Mouse (Mus musculus): ENCODE data around the gene Aamp. TPM values are rescaled to one million over a fixed set of nuclear protein-coding genes. Genes with fewer than 3 reads are reported as not detected.

The Aamp gene
- polyA plus RNA-seq, 1 experiment from 2014 or later: 258 TPM

DNA sequence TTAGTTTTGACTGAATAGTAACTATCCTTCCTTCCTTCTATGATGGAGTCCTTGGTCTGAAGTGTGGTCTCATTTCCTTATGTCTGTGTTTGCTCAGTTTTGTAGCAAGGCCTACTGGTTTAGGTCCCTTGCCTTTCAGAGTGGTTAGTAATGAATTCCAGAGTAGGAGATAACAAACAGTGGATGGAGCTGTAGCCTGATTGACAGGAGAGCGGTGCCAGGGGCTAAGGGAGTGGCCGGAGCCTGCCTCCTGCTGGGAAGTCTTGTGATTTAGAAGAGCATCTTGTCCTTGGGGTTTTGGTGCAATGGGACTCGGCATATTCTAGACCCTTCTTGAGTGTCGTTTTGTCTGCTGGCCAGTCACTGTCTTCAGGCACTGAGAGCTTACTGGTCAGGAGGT lies 27.8 kb downstream of the Aamp start:
- H3K9ac ChIP-seq (ENCODE audit: low read depth, low read length): no peak overlapping the region
- peaks cover 82% of the 10 kb centered on the region for H3K36me3 ChIP-seq (ENCODE audit: control insufficient read depth, insufficient read depth, low read length)
- H3K27ac ChIP-seq (ENCODE audit: low read depth, low read length): no peak overlapping the region
- no peak overlapping the region for H3K4me3 ChIP-seq (ENCODE audit: low read length)
- H3K27me3 ChIP-seq (ENCODE audit: control insufficient read depth, insufficient read depth, low read length): no peaks in the 10 kb centered on the region
- WGBS: 82% methylated on average over 4 of the region's 4 CpGs
- no peaks in the 10 kb centered on the region for H3K9me3 ChIP-seq (ENCODE audit: control insufficient read depth, low read length)
- H3K4me2 ChIP-seq (replicated peaks; ENCODE audit: low read depth, low read length): no peak overlapping the region
- no peaks in the 10 kb centered on the region for H3K4me1 ChIP-seq (ENCODE audit: control insufficient read depth, insufficient read depth, low read length)
- ATAC-seq (ENCODE audit: low FRiP score, low TSS enrichment): no peak

DNA sequence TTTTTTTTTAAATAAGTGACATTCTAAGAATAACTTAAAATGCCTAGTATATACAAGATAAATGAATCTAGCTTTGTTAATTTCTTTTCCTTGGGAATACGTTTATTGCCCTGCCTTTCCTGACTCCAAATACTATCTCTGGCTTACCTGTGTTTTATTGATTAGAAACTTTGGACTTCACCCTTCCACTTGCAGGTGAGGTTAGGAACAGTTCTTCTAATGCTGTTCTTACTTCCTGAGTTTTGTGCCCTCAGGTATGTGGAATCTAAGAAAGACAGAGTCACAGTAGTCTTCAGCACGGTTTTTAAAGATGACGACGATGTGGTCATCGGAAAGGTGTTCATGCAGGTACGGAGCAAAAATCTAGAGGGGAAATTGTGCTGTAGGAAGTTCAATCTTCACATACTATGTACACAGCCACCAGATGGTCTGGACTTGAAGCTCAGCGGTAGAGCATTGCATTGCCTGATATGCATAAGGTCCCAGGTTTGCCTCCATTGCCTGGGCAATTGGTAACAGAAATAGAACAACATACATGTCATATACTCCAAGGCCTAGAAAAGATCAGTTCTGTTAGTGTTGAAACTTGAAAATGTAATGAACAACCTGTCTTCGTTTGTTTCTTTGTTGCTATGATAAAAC lies 28.7 kb downstream of the Aamp start:
- Histone ChIP-seq H3K4me1 (ENCODE audit: control insufficient read depth, insufficient read depth, low read length) (no peaks in the 10 kb centered on the region), H3K4me3 (ENCODE audit: low read length) (no peak overlapping the region), H3K4me2 (replicated peaks; ENCODE audit: low read depth, low read length) (no peak overlapping the region), H3K27ac (ENCODE audit: low read depth, low read length) (no peak overlapping the region), H3K9ac (ENCODE audit: low read depth, low read length) (no peak overlapping the region), H3K36me3 (ENCODE audit: control insufficient read depth, insufficient read depth, low read length) (peaks cover 83% of the 10 kb centered on the region), H3K27me3 (ENCODE audit: control insufficient read depth, insufficient read depth, low read length) (no peaks in the 10 kb centered on the region), H3K9me3 (ENCODE audit: control insufficient read depth, low read length) (no peaks in the 10 kb centered on the region)
- ATAC-seq (ENCODE audit: low FRiP score, low TSS enrichment): no peak
- WGBS: 96% methylated on average over 8 of the region's 8 CpGs

GRCm38 (mm10) chr1:74250096-74250495 lies 34.4 kb downstream of the Aamp start:
- H3K4me2 ChIP-seq (replicated peaks; ENCODE audit: low read depth, low read length): no peak overlapping the region
- H3K4me1 ChIP-seq (ENCODE audit: control insufficient read depth, insufficient read depth, low read length): peaks cover 3% of the 10 kb centered on the region; the same call in 1 of the 2 replicates
- no peaks in the 10 kb centered on the region for H3K27me3 ChIP-seq (ENCODE audit: control insufficient read depth, insufficient read depth, low read length)
- no peaks in the 10 kb centered on the region for H3K9me3 ChIP-seq (ENCODE audit: control insufficient read depth, low read length)
- H3K4me3 ChIP-seq (ENCODE audit: low read length): no peak overlapping the region
- H3K36me3 ChIP-seq (ENCODE audit: control insufficient read depth, insufficient read depth, low read length): peaks cover 61% of the 10 kb centered on the region
- H3K27ac ChIP-seq (ENCODE audit: low read depth, low read length): peak overlapping the region; percentile 74; the same call in 1 of the 2 replicates
- no peak for ATAC-seq (ENCODE audit: low FRiP score, low TSS enrichment)
- H3K9ac ChIP-seq (ENCODE audit: low read depth, low read length): no peak overlapping the region
- 89% methylated on average over 4 of the region's 4 CpGs for WGBS

- Histone ChIP-seq H3K27me3 (ENCODE audit: control insufficient read depth, insufficient read depth, low read length) (no peaks in the 10 kb centered on the region), H3K9me3 (ENCODE audit: control insufficient read depth, low read length) (no peaks in the 10 kb centered on the region), H3K4me2 (replicated peaks; ENCODE audit: low read depth, low read length) (no peak overlapping the region), H3K4me3 (ENCODE audit: low read length) (no peak overlapping the region), H3K36me3 (ENCODE audit: control insufficient read depth, insufficient read depth, low read length) (peaks cover 56% of the 10 kb centered on the region), H3K9ac (ENCODE audit: low read depth, low read length) (no peak overlapping the region), H3K4me1 (ENCODE audit: control insufficient read depth, insufficient read depth, low read length) (peaks cover 3% of the 10 kb centered on the region; the same call in 1 of the 2 replicates), H3K27ac (ENCODE audit: low read depth, low read length) (peak overlapping the region; percentile 74)
- WGBS: 49% methylated on average over 5 of the region's 5 CpGs
- ATAC-seq (ENCODE audit: low FRiP score, low TSS enrichment): peak; percentile 69; the same call in 1 of the 2 replicates
Observed at GRCm38 (mm10) chr1:74249331-74249980, 35.1 kb downstream of the Aamp start.

DNA sequence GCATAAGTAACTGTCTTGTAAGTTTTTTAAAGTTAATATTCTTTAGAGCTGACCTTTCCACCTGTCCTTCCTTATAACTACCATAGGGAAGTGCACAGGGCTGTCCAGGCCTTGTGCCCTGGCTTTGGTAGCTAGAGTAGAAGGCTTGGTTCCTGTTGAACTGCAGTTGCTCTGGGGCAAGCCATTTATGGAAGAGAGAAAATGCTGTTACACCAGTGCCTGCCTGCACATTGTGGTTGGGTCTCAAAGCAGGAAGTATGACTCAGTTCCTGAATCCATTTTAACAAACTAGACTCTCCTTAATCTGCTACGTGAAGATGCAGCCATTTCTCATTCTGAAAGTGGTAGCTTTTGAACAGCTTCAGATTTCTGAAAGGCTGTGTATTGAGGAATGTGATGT lies 35.7 kb downstream of the Aamp start:
- WGBS: 53% methylated on average over 1 of the region's 1 CpGs
- Histone ChIP-seq H3K9me3 (ENCODE audit: control insufficient read depth, low read length) (no peaks in the 10 kb centered on the region), H3K4me3 (ENCODE audit: low read length) (no peak overlapping the region), H3K27ac (ENCODE audit: low read depth, low read length) (peak overlapping the region; percentile 74), H3K4me2 (replicated peaks; ENCODE audit: low read depth, low read length) (no peak overlapping the region), H3K4me1 (ENCODE audit: control insufficient read depth, insufficient read depth, low read length) (peaks cover 3% of the 10 kb centered on the region; the same call in 1 of the 2 replicates), H3K27me3 (ENCODE audit: control insufficient read depth, insufficient read depth, low read length) (no peaks in the 10 kb centered on the region), H3K36me3 (ENCODE audit: control insufficient read depth, insufficient read depth, low read length) (peaks cover 49% of the 10 kb centered on the region), H3K9ac (ENCODE audit: low read depth, low read length) (no peak overlapping the region)
- peak; percentile 32; the same call in 1 of the 2 replicates for ATAC-seq (ENCODE audit: low FRiP score, low TSS enrichment)

GRCm38 (mm10) chr1:74245525-74245924 lies 39.0 kb downstream of the Aamp start:
- 69% methylated on average over 2 of the region's 2 CpGs for WGBS
- no peak overlapping the region for H3K4me3 ChIP-seq (ENCODE audit: low read length)
- H3K27ac ChIP-seq (ENCODE audit: low read depth, low read length): no peak overlapping the region
- H3K9me3 ChIP-seq (ENCODE audit: control insufficient read depth, low read length): no peaks in the 10 kb centered on the region
- H3K4me1 ChIP-seq (ENCODE audit: control insufficient read depth, insufficient read depth, low read length): peaks cover 6% of the 10 kb centered on the region
- no peak overlapping the region for H3K4me2 ChIP-seq (replicated peaks; ENCODE audit: low read depth, low read length)
- H3K27me3 ChIP-seq (ENCODE audit: control insufficient read depth, insufficient read depth, low read length): no peaks in the 10 kb centered on the region
- ATAC-seq (ENCODE audit: low FRiP score, low TSS enrichment): no peak
- no peak overlapping the region for H3K9ac ChIP-seq (ENCODE audit: low read depth, low read length)
- H3K36me3 ChIP-seq (ENCODE audit: control insufficient read depth, insufficient read depth, low read length): peaks cover 19% of the 10 kb centered on the region; the same call in 1 of the 2 replicates

- no peak for ATAC-seq (ENCODE audit: low FRiP score, low TSS enrichment)
- Histone ChIP-seq H3K4me1 (ENCODE audit: control insufficient read depth, insufficient read depth, low read length) (peaks cover 34% of the 10 kb centered on the region), H3K9me3 (ENCODE audit: control insufficient read depth, low read length) (no peaks in the 10 kb centered on the region), H3K36me3 (ENCODE audit: control insufficient read depth, insufficient read depth, low read length) (no peaks in the 10 kb centered on the region), H3K4me3 (ENCODE audit: low read length) (no peak overlapping the region), H3K27me3 (ENCODE audit: control insufficient read depth, insufficient read depth, low read length) (no peaks in the 10 kb centered on the region), H3K27ac (ENCODE audit: low read depth, low read length) (no peak overlapping the region), H3K9ac (ENCODE audit: low read depth, low read length) (no peak overlapping the region; the same call in 1 of the 2 replicates), H3K4me2 (replicated peaks; ENCODE audit: low read depth, low read length) (no peak overlapping the region; the same call in 1 of the 2 replicates)
- 56% methylated on average over 4 of the region's 4 CpGs for WGBS
Observed at GRCm38 (mm10) chr1:74240832-74241231, 43.7 kb downstream of the Aamp start.

GRCm38 (mm10) chr1:74240311-74240710 lies 44.2 kb downstream of the Aamp start:
- Histone ChIP-seq H3K4me3 (ENCODE audit: low read length) (no peak overlapping the region), H3K27ac (ENCODE audit: low read depth, low read length) (peak overlapping the region; percentile 30; the same call in 1 of the 2 replicates), H3K36me3 (ENCODE audit: control insufficient read depth, insufficient read depth, low read length) (no peaks in the 10 kb centered on the region), H3K9ac (ENCODE audit: low read depth, low read length) (no peak overlapping the region; the same call in 1 of the 2 replicates), H3K9me3 (ENCODE audit: control insufficient read depth, low read length) (no peaks in the 10 kb centered on the region), H3K4me1 (ENCODE audit: control insufficient read depth, insufficient read depth, low read length) (peaks cover 34% of the 10 kb centered on the region), H3K4me2 (replicated peaks; ENCODE audit: low read depth, low read length) (no peak overlapping the region; the same call in 1 of the 2 replicates), H3K27me3 (ENCODE audit: control insufficient read depth, insufficient read depth, low read length) (no peaks in the 10 kb centered on the region)
- no peak for ATAC-seq (ENCODE audit: low FRiP score, low TSS enrichment)
- 26% methylated on average over 6 of the region's 6 CpGs for WGBS

- Histone ChIP-seq H3K27me3 (ENCODE audit: control insufficient read depth, insufficient read depth, low read length) (no peaks in the 10 kb centered on the region), H3K4me3 (ENCODE audit: low read length) (peak overlapping the region; percentile 13; the same call in 1 of the 2 replicates), H3K36me3 (ENCODE audit: control insufficient read depth, insufficient read depth, low read length) (no peaks in the 10 kb centered on the region), H3K4me2 (replicated peaks; ENCODE audit: low read depth, low read length) (peak overlapping the region; percentile 75), H3K27ac (ENCODE audit: low read depth, low read length) (no peak overlapping the region; the same call in 1 of the 2 replicates), H3K9me3 (ENCODE audit: control insufficient read depth, low read length) (no peaks in the 10 kb centered on the region), H3K9ac (ENCODE audit: low read depth, low read length) (no peak overlapping the region), H3K4me1 (ENCODE audit: control insufficient read depth, insufficient read depth, low read length) (peaks cover 34% of the 10 kb centered on the region)
- WGBS: 57% methylated on average over 11 of the region's 11 CpGs
- ATAC-seq (ENCODE audit: low FRiP score, low TSS enrichment): no peak
Observed at GRCm38 (mm10) chr1:74239618-74240017, 44.9 kb downstream of the Aamp start.
